Mouse (Mus musculus) naive thymus-derived CD4-positive, alpha-beta T cell, adult 5 months (primary cell): ENCODE data around the gene Stx19. TPM values are rescaled to one million over a fixed set of nuclear protein-coding genes. Genes with fewer than 3 reads are reported as not detected.

Experiments
- polyA plus RNA-seq: library from polyadenylated mRNA; unstranded; fragments of 100-300 nt; shearing (Covaris generic); gene quantifications from one replicate; pipeline ENCODE4 v1.2.1, GENCODE M21; 2017

Stx19 gene
- polyA plus RNA-seq, result 0.61 TPM

DNA sequence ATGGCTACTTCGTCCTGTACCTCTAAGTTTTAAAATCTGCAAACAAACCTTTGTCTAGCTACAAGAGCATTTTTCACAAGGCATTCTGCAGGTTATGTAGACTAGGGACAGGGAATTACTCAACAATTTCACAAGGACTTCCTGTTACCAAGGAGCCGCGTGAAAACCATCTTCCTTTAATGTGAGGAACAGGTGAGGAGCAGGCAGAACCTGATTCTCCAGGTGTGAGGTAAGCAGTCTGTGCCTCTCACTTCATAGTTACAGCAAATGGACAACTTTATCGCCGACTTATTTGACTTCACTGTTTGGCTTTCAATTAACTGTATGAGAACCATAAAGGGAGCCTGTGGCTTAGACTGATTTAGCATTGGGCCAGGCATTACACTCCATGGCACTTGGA lies at the start of gene Stx19:
Stx19 (plus strand) TSS at position 186 of the 400 bp plus-strand sequence.

DNA sequence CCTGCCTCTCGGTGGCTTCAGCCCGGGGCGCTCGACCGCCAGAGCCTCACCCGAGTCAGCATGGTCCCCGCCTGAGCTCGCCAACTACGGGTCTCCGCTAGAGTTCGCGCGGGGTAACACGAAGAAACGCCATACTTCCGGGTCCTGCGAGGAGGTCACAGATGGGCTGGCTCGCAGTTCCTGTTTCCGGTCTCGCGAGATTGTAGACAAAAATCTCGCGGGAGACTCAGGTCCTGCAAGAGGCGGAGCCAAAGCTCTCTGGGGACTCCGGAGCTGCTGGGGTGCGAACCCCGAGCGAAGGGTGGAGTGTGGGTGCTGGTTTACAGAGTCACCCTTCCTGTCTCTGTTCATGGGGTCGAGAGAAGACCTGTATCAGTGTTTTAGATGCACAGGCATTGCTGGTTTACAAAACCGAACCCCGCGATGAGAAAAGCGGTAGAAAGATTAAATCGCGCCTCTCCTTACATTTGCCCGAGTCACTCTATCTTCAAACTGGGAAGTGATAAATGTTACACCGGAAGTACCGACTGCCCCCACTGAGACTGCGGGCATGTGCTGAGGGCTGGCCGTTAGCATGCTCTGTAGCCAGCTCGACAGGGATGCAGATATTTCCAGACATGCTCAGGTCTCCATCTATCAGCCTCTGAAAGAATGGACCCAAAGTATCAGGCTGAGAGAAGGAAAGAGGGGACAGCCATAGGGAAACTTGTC lies 27.7 kb upstream of the Stx19 start, which contains the start of gene Nsun3:
Nsun3 (minus strand) TSS at position 198 of the 711 bp plus-strand sequence.

DNA sequence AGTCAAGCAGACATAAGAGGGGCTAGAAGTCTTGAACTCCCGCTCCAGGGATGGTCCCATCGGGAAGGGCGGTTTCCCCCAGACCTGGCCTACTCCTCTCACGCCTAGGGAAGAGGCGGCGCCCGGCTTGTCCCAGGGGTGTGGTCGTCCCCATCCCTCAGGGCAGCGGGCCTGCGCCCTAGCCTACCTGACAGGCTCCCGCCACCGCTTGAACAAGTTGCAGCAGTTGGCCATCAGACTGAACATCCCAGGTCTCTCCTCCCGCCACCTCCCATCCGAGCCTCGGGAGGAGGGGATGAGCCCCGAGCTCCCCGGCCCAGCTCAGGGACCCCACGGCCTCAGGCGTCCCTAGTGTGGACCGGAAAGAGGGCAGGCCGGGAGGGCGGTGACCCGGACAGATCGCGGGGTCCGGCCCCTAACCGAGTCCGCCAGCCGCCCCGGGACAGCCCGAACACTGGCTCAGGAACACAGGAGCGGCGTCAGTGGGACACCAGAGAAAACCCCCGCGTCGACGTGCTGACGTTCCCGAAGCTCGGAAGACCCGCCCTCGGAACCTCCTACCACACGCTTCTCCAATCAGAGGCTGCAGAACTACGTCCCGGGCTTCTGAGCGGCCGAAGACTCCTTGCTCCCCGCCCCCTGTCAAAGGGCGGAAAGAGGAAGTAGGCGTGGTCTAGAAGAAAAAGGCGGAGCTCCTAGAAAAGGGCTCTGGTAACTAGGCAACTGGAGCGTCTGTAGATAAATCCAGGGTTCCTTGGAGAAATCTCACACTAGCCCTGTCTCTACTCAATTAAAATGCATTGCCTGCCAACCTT lies 32.2 kb downstream of the Stx19 start, which contains the start of gene Arl13b:
Arl13b (minus strand) TSS at position 543 of the 815 bp plus-strand sequence.

DNA sequence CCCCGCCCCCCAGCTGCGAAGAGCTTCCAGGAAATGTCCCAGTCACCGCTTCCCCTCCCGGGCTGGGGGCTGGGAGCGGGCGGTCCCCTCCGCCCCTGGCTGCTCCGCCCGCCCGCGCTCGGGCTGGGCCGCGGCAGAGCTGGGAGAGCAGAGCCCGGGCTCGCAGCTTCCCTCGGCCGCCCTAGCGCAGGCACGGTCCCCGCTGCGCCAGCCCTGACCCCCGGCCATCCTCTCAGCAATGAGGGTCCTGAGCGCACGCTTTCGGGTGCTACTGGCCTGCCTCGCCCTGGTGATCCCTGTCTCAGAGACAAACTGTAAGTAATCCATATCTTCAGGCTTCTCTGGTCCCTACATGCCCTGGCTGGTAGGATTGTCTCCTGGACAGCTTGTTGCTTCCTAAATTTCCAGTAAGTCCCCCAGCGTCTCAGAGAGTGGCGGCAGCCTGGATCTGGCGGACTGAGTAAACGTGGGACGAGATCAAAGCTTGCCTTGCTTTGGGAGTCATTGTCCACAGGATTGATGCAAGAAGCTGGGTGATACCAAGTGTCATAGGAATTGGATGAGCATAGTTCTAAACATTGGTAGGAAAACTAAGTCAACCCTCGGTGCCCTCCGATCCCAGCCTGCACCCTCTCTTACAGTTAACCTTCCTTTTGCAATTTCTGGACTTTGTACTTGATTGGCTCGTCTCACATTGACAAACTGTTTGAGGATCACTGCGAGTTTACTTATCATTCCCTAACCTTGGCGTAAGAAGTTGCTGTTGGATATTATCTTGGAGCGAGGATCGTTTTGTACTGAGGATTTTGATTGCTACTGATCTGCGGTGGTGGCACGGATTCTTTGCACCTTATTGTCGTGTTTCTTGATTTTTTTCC lies 40.0 kb downstream of the Stx19 start, which contains the start of gene Pros1:
Pros1 (plus strand) TSS at position 117 of the 878 bp plus-strand sequence.

Other genes with a start within 250 kb of the Stx19 start
- 9.8 TPM for gene Nsun3, start 27.9 kb upstream of the Stx19 start, polyA plus RNA-seq
- gene Arl13b, start 32.4 kb downstream of the Stx19 start, polyA plus RNA-seq, result 12.6 TPM
- 1.1 TPM for gene Pros1, start 39.6 kb downstream of the Stx19 start, polyA plus RNA-seq